Mouse (Mus musculus) forebrain, embryonic 14.5 days (tissue): ENCODE data around the gene Txndc2. TPM values are rescaled to one million over a fixed set of nuclear protein-coding genes. Genes with fewer than 3 reads are reported as not detected.

Source experiments
- ATAC-seq: fragments of 200-750 bp; cut with Nextera tagmentation; 2 replicates; pipeline ENCODE4 v1.8.0; 2017; ENCODE audit warnings: mild to moderate bottlenecking, moderate library complexity
- DNase-seq: peaks from one replicate; pipeline ENCODE4 v3.0.0-alpha.2; 2015; ENCODE audit warnings: low spot score
- H3K27ac ChIP-seq: fragments of 300-500 bp; sonication (generic); 2 replicates; pipeline ENCODE4 v1.5.1; 2014; ENCODE audit warnings: low read depth, mild to moderate bottlenecking, control low read depth, low read length, moderate library complexity
- H3K27me3 ChIP-seq: fragments of 300-500 bp; sonication (generic); replicated peaks from 2 replicates; pipeline ENCODE4 v1.6.1; 2014; ENCODE audit warnings: low read length, control low read depth, mixed read lengths; ENCODE audit not compliant: control insufficient read depth, insufficient read depth
- H3K36me3 ChIP-seq: fragments of 300-500 bp; sonication (generic); 2 replicates; pipeline ENCODE4 v1.6.1; 2014; ENCODE audit warnings: low read length, control low read depth; ENCODE audit not compliant: control insufficient read depth, insufficient read depth
- H3K4me1 ChIP-seq: fragments of 300-500 bp; sonication (generic); 2 replicates; pipeline ENCODE4 v1.6.1; 2014; ENCODE audit warnings: antibody characterized with exemption, low read length, control low read depth; ENCODE audit not compliant: control insufficient read depth, insufficient read depth
- H3K4me2 ChIP-seq: fragments of 300-500 bp; sonication (generic); 2 replicates; pipeline ENCODE4 v1.6.1; 2014; ENCODE audit warnings: mild to moderate bottlenecking, control low read depth, low read length
- H3K4me3 ChIP-seq: fragments of 300-500 bp; sonication (generic); 2 replicates; pipeline ENCODE4 v1.5.1; 2014; ENCODE audit warnings: low read depth, low read length, control low read depth
- H3K9ac ChIP-seq: fragments of 300-500 bp; sonication (generic); 2 replicates; pipeline ENCODE4 v1.6.1; 2014; ENCODE audit warnings: mild to moderate bottlenecking, low read length, control low read depth, moderate library complexity
- H3K9me3 ChIP-seq: fragments of 300-500 bp; sonication (generic); replicated peaks from 2 replicates; pipeline ENCODE4 v1.6.1; 2016; ENCODE audit warnings: low read length, control low read depth, mixed read lengths; ENCODE audit not compliant: control insufficient read depth
- WGBS: fragments of 180-500 bp; shearing (Covaris S2); extraction: QIAGEN DNeasy Blood & Tissue Kit; methylation state at CpG from one replicate; pipeline ENCODE4 v1.1.7; 2014; 5-methylcytosine and 5-hydroxymethylcytosine counted together
- polyA plus RNA-seq: library from polyadenylated mRNA; unstranded; fragments of >200 nt; fragmentation: Nextera tagmentation; extraction: Ambion mirVana; gene quantifications from 2 replicates; pipeline ENCODE4 v1.2.1, GENCODE M21; 2014

The Txndc2 gene
- polyA plus RNA-seq, 1 experiment from 2014 or later = 0.19 TPM

GRCm38 (mm10) chr17:65612391-65613141 lies 29.4 kb downstream of the Txndc2 start:
- no peaks in the 10 kb centered on the region for H3K36me3 ChIP-seq
- ATAC-seq = peak; percentile 35
- DNase-seq = peak; percentile 45

GRCm38 (mm10) chr17:65611721-65612120 lies 30.2 kb downstream of the Txndc2 start:
- Histone ChIP-seq H3K27ac (no peak overlapping the region), H3K9ac (peak overlapping the region; percentile 97)
- WGBS = 2% methylated on average over 4 of the region's 4 CpGs

More at GRCm38 (mm10) chr17:65612391-65613141, 29.4 kb downstream of the Txndc2 start:
- Histone ChIP-seq H3K4me2 (peak overlapping the region; percentile 74), H3K27ac (peak overlapping the region; percentile 99), H3K4me3 (peak overlapping the region; percentile 94), H3K9ac (peak overlapping the region; percentile 97), H3K4me1 (peaks cover 30% of the 10 kb centered on the region), H3K27me3 (no peaks in the 10 kb centered on the region), H3K9me3 (no peaks in the 10 kb centered on the region)
- WGBS = 0% methylated on average over 39 of the region's 91 CpGs

GRCm38 (mm10) chr17:65608743-65609142 lies 33.2 kb downstream of the Txndc2 start:
- DNase-seq (no peak), ATAC-seq (no peak)
- H3K27ac ChIP-seq = no peak overlapping the region
- peaks cover 29% of the 10 kb centered on the region for H3K4me1 ChIP-seq
- WGBS = 84% methylated on average over 5 of the region's 5 CpGs
- H3K9ac ChIP-seq = no peak overlapping the region
- no peaks in the 10 kb centered on the region for H3K27me3 ChIP-seq
- no peaks in the 10 kb centered on the region for H3K9me3 ChIP-seq
- no peak overlapping the region for H3K4me3 ChIP-seq
- H3K4me2 ChIP-seq = no peak overlapping the region
- H3K36me3 ChIP-seq = no peaks in the 10 kb centered on the region

More at GRCm38 (mm10) chr17:65611721-65612120, 30.2 kb downstream of the Txndc2 start:
- Histone ChIP-seq H3K4me3 (peak overlapping the region; percentile 94), H3K27me3 (no peaks in the 10 kb centered on the region), H3K4me1 (peaks cover 32% of the 10 kb centered on the region), H3K9me3 (no peaks in the 10 kb centered on the region), H3K4me2 (peak overlapping the region; percentile 74), H3K36me3 (no peaks in the 10 kb centered on the region)
- ATAC-seq (no peak), DNase-seq (no peak)

GRCm38 (mm10) chr17:65608312-65608687 lies 33.7 kb downstream of the Txndc2 start:
- H3K9ac ChIP-seq = no peak overlapping the region
- 71% methylated on average over 2 of the region's 2 CpGs for WGBS
- H3K4me3 ChIP-seq = no peak overlapping the region
- H3K9me3 ChIP-seq = no peaks in the 10 kb centered on the region
- no peaks in the 10 kb centered on the region for H3K36me3 ChIP-seq
- no peak overlapping the region for H3K4me2 ChIP-seq
- ATAC-seq (no peak), DNase-seq (no peak)
- H3K27me3 ChIP-seq = no peaks in the 10 kb centered on the region
- no peak overlapping the region for H3K27ac ChIP-seq
- H3K4me1 ChIP-seq = peaks cover 29% of the 10 kb centered on the region

- no peak overlapping the region for H3K9ac ChIP-seq
- H3K27me3 ChIP-seq = no peaks in the 10 kb centered on the region
- H3K4me2 ChIP-seq = no peak overlapping the region
- no peak overlapping the region for H3K4me3 ChIP-seq
- H3K27ac ChIP-seq = no peak overlapping the region
- peaks cover 29% of the 10 kb centered on the region for H3K4me1 ChIP-seq
- no peak for ATAC-seq
- WGBS = 48% methylated on average over 7 of the region's 7 CpGs
- no peaks in the 10 kb centered on the region for H3K36me3 ChIP-seq
- no peak for DNase-seq
- no peaks in the 10 kb centered on the region for H3K9me3 ChIP-seq
These were observed 34.2 kb downstream of the Txndc2 start for GRCm38 (mm10) chr17:65607574-65608311.

GRCm38 (mm10) chr17:65606014-65606413 lies 36.0 kb downstream of the Txndc2 start:
- no peaks in the 10 kb centered on the region for H3K36me3 ChIP-seq
- ATAC-seq (no peak), DNase-seq (no peak)
- H3K4me3 ChIP-seq = no peak overlapping the region
- no peak overlapping the region for H3K4me2 ChIP-seq
- no peak overlapping the region for H3K27ac ChIP-seq
- no peak overlapping the region for H3K9ac ChIP-seq
- WGBS = 79% methylated on average over 4 of the region's 4 CpGs
- no peaks in the 10 kb centered on the region for H3K9me3 ChIP-seq
- peaks cover 21% of the 10 kb centered on the region for H3K4me1 ChIP-seq
- no peaks in the 10 kb centered on the region for H3K27me3 ChIP-seq

GRCm38 (mm10) chr17:65604892-65605291 lies 37.1 kb downstream of the Txndc2 start:
- no peaks in the 10 kb centered on the region for H3K9me3 ChIP-seq
- H3K9ac ChIP-seq = no peak overlapping the region
- DNase-seq (no peak), ATAC-seq (no peak)
- no peak overlapping the region for H3K4me3 ChIP-seq
- no peaks in the 10 kb centered on the region for H3K27me3 ChIP-seq
- no peak overlapping the region for H3K27ac ChIP-seq
- H3K4me2 ChIP-seq = no peak overlapping the region
- peaks cover 19% of the 10 kb centered on the region for H3K4me1 ChIP-seq
- H3K36me3 ChIP-seq = no peaks in the 10 kb centered on the region

GRCm38 (mm10) chr17:65604315-65604714 lies 37.7 kb downstream of the Txndc2 start:
- H3K27ac ChIP-seq = no peak overlapping the region
- no peak overlapping the region for H3K9ac ChIP-seq
- H3K4me1 ChIP-seq = peaks cover 15% of the 10 kb centered on the region
- H3K36me3 ChIP-seq = no peaks in the 10 kb centered on the region
- no peak overlapping the region for H3K4me3 ChIP-seq
- no peaks in the 10 kb centered on the region for H3K27me3 ChIP-seq
- no peak for ATAC-seq
- H3K9me3 ChIP-seq = no peaks in the 10 kb centered on the region
- DNase-seq = no peak
- H3K4me2 ChIP-seq = no peak overlapping the region
